Mouse (Mus musculus): ENCODE results near the gene Abcb6. TPM values are rescaled to one million over a fixed set of nuclear protein-coding genes. Genes with fewer than 3 reads are reported as not detected.

Gene Abcb6
- total and polyA plus RNA-seq, 2 experiments from 2014 or later, result 17.6 to 36.0 TPM

DNA sequence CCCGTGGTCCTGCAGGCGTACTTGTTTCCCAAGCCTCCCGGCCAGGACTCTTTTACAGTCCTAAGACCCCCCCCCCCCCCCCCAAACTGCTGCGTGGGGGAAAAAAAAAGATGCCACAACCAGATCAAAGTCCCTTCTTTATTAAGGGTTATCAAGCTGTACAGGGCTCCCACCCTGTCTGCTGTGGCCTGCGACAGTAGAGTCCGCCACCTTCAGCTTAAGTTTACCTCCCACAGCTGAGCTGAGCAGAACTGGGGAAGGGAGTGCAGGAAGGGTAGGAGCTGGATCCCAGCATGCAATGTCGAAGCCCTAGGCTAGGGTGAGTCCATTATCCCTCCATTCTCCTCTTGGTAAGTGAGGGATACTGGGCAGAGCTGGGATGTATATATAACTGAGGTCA is 549 bp upstream of the Abcb6 start:
- Histone ChIP-seq H3K9ac (replicated peaks; ENCODE audit: low read depth, low read length) (no peak overlapping the region), H3K36me3 (replicated peaks; ENCODE audit: control insufficient read depth, insufficient read depth, low read length) (peaks cover 50% of the 10 kb centered on the region), H3K27ac (ENCODE audit: low read depth) (no peak overlapping the region), H3K27me3 (ENCODE audit: control insufficient read depth, insufficient read depth, low read length) (no peaks in the 10 kb centered on the region), H3K9me3 (replicated peaks; ENCODE audit: control insufficient read depth, low read length) (no peaks in the 10 kb centered on the region), H3K4me2 (ENCODE audit: low read depth, low read length) (peak overlapping the region; percentile 90), H3K4me1 (ENCODE audit: control insufficient read depth, insufficient read depth) (peaks cover 9% of the 10 kb centered on the region; the same call in 1 of the 2 replicates), H3K4me3 (ENCODE audit: low read depth, low read length) (no peak overlapping the region)
- DNase-seq (ENCODE audit: low spot score) (no peak), ATAC-seq (ENCODE audit: insufficient read depth, low read depth) (no peak)
- WGBS, result 38% methylated on average over 6 of the region's 7 CpGs
- TF ChIP-seq CTCF (IDR thresholded peaks at IDR 0.05; ENCODE audit: low read depth) (no peak), EP300 (IDR thresholded peaks at IDR 0.05; ENCODE audit: low read depth) (no peak)

DNA sequence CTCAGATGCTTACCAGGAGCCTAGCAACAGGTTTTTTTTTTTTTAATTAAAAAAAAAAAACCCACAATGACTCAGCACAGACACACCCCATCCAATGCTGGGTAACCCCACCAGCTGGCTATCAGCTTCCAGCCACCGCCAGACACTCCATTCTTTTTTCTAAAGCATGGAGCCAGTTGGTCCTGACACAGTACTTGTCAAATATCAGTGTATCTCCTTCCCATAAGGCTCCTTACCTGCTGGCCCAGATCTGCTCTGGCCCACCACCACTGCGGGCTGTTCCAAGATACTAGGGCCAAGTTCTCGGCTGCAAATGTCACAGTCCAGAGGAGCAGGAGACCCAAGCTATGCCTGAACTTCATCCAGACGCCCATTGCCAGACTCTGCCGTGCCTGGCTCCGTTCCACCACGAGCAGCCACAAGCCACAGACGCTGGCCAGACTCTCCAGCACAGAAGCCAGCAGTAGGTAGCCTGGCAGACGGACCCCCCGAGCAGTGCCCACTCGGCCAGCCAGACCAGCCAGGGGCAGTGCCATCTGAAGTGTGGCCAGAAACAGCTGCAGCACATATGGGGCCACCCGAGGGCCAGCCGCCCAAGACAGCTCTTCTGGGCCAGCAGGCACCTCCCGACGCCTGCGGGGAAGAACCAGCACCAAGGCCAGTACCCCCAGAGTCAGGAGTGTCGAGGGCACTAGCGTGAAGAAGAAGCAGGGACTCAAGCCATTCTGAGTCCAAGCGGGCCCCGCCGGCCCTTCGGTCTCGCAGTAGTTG is 673 bp downstream of the Abcb6 start:
- H3K36me3 ChIP-seq (replicated peaks; ENCODE audit: control insufficient read depth, insufficient read depth, low read length), result peaks cover 47% of the 10 kb centered on the region
- H3K9ac ChIP-seq (replicated peaks; ENCODE audit: low read depth, low read length), result peak overlapping the region; percentile 27
- peaks cover 9% of the 10 kb centered on the region; the same call in 1 of the 2 replicates for H3K4me1 ChIP-seq (ENCODE audit: control insufficient read depth, insufficient read depth)
- no peaks in the 10 kb centered on the region for H3K27me3 ChIP-seq (ENCODE audit: control insufficient read depth, insufficient read depth, low read length)
- peak overlapping the region; percentile 55 for H3K4me3 ChIP-seq (ENCODE audit: low read depth, low read length)
- H3K4me2 ChIP-seq (ENCODE audit: low read depth, low read length), result peak overlapping the region; percentile 90
- peak; percentile 23 for DNase-seq (ENCODE audit: low spot score)
- TF ChIP-seq CTCF (IDR thresholded peaks at IDR 0.05; ENCODE audit: low read depth) (no peak), EP300 (IDR thresholded peaks at IDR 0.05; ENCODE audit: low read depth) (no peak)
- H3K27ac ChIP-seq (ENCODE audit: low read depth), result 0 out of 2 replicates have a peak overlapping the region, but pooled peaks have one; percentile 8
- ATAC-seq (ENCODE audit: insufficient read depth, low read depth), result peak; percentile 44
- H3K9me3 ChIP-seq (replicated peaks; ENCODE audit: control insufficient read depth, low read length), result no peaks in the 10 kb centered on the region
- WGBS, result 6% methylated on average over 23 of the region's 23 CpGs

DNA sequence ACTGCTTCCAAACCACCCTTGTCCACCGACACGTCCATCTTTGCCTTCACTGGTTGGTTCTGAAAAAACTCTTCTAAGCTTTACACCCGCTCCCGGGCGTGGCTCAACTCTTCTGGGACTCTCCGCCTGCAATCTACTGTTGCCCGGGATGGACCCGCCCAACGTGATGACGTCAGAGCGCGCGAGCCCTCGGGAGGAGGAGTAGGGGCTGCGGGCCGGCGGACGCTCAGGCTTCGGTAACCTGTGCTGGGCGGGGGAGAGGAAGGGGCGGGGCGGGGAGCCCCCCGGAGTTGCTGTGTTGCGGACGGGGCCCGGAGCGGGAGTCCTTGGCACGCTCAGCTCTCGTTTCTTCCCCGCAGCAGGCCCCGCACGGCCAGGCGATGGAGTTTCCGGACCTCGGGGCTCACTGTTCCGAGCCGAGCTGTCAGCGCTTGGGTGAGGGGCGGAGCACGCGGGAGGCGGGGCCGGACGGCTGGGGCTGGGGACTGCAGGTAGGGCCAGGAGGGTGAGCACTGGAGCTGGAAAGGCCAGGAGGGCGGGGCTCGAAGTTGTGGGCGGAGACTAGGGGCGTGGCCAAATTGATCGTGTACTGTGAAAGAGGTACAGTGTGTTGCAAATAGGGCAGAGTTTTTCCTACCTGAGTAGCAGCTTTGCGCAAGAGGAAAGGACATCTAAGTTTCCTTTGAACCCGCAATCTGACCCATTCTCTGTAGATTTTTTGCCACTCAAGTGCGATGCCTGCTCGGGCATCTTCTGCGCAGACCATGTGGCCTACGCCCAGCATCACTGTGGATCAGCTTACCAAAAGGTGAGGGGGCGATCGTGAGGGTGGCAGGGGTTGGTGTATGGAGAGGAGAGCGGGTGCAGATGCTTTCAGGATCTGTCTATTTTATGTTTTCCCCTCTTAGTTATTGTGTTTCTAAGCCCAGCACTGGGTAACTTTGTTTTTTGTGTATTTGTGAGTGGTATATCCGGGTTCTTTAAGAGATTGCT is 11.4 kb downstream of the Abcb6 start, which contains the start of gene Zfand2b:
TSS of gene Zfand2b (plus strand) at position 175 of the 993 bp plus-strand sequence.
- ATAC-seq (ENCODE audit: insufficient read depth, low read depth) (peak; percentile 99), DNase-seq (ENCODE audit: low spot score) (peak; percentile 94)
- WGBS, result 1% methylated on average over 52 of the region's 59 CpGs
- no peaks in the 10 kb centered on the region for H3K27me3 ChIP-seq (ENCODE audit: control insufficient read depth, insufficient read depth, low read length)
- peaks cover 39% of the 10 kb centered on the region for H3K36me3 ChIP-seq (replicated peaks; ENCODE audit: control insufficient read depth, insufficient read depth, low read length)
- H3K4me2 ChIP-seq (ENCODE audit: low read depth, low read length), result peak within 1 kb of the TSS; percentile 59
- peak within 1 kb of the TSS; percentile 58 for H3K4me3 ChIP-seq (ENCODE audit: low read depth, low read length)
- H3K4me1 ChIP-seq (ENCODE audit: control insufficient read depth, insufficient read depth), result 0 out of 2 replicates have a peak, but pooled peaks cover 10% of the 10 kb centered on the region
- TF ChIP-seq CTCF (IDR thresholded peaks at IDR 0.05; ENCODE audit: low read depth) (no peak), EP300 (IDR thresholded peaks at IDR 0.05; ENCODE audit: low read depth) (no peak)
- H3K9ac ChIP-seq (replicated peaks; ENCODE audit: low read depth, low read length), result peak within 1 kb of the TSS; percentile 58
- peak within 1 kb of the TSS; percentile 51 for H3K27ac ChIP-seq (ENCODE audit: low read depth)
- H3K9me3 ChIP-seq (replicated peaks; ENCODE audit: control insufficient read depth, low read length), result no peaks in the 10 kb centered on the region

GRCm38 (mm10) chr1:75168093-75168471 is 12.1 kb downstream of the Abcb6 start:
- Histone ChIP-seq H3K27me3 (ENCODE audit: control insufficient read depth, insufficient read depth, low read length) (no peaks in the 10 kb centered on the region), H3K4me2 (ENCODE audit: low read depth, low read length) (peak overlapping the region; percentile 59), H3K9ac (replicated peaks; ENCODE audit: low read depth, low read length) (peak overlapping the region; percentile 58), H3K36me3 (replicated peaks; ENCODE audit: control insufficient read depth, insufficient read depth, low read length) (peaks cover 32% of the 10 kb centered on the region), H3K27ac (ENCODE audit: low read depth) (peak overlapping the region; percentile 51), H3K9me3 (replicated peaks; ENCODE audit: control insufficient read depth, low read length) (no peaks in the 10 kb centered on the region), H3K4me3 (ENCODE audit: low read depth, low read length) (peak overlapping the region; percentile 58), H3K4me1 (ENCODE audit: control insufficient read depth, insufficient read depth) (0 out of 2 replicates have a peak, but pooled peaks cover 10% of the 10 kb centered on the region)
- WGBS, result 10% methylated on average over 7 of the region's 7 CpGs
- ATAC-seq (ENCODE audit: insufficient read depth, low read depth) (no peak; the same call in 1 of the 2 replicates), DNase-seq (ENCODE audit: low spot score) (no peak)
- TF ChIP-seq CTCF (IDR thresholded peaks at IDR 0.05; ENCODE audit: low read depth), result no peak

DNA sequence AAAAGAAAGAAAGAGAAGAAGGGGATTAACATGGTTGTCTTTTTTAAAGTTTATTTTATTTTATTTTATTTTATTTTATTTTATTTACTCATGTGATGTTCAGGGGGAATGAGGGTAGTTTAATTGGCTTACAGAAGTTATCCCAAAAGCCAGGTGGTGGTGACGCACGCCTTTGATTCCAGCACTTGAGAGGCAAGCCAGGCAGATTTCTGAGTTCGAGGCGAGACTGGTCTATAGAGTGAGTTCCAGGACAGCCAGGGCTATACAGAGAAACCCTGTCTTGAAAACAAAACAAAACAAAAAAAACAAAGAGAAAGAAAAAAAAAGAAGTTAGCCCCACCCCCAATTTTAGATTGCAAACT is 20.0 kb downstream of the Abcb6 start:
- H3K9me3 ChIP-seq (replicated peaks; ENCODE audit: control insufficient read depth, low read length), result no peaks in the 10 kb centered on the region
- no peaks in the 10 kb centered on the region for H3K27me3 ChIP-seq (ENCODE audit: control insufficient read depth, insufficient read depth, low read length)
- no peak for DNase-seq (ENCODE audit: low spot score)
- no peak overlapping the region for H3K4me3 ChIP-seq (ENCODE audit: low read depth, low read length)
- H3K4me1 ChIP-seq (ENCODE audit: control insufficient read depth, insufficient read depth), result no peaks in the 10 kb centered on the region
- no peak overlapping the region for H3K9ac ChIP-seq (replicated peaks; ENCODE audit: low read depth, low read length)
- TF ChIP-seq EP300 (IDR thresholded peaks at IDR 0.05; ENCODE audit: low read depth) (no peak), CTCF (IDR thresholded peaks at IDR 0.05; ENCODE audit: low read depth) (no peak)
- H3K27ac ChIP-seq (ENCODE audit: low read depth), result no peak overlapping the region
- H3K36me3 ChIP-seq (replicated peaks; ENCODE audit: control insufficient read depth, insufficient read depth, low read length), result no peaks in the 10 kb centered on the region
- ATAC-seq (ENCODE audit: insufficient read depth, low read depth), result no peak
- 54% methylated on average over 4 of the region's 4 CpGs for WGBS
- H3K4me2 ChIP-seq (ENCODE audit: low read depth, low read length), result no peak overlapping the region
